Mouse (Mus musculus) neutrophil, adult 5-6 weeks (primary cell): ENCODE measurements around the gene Ccdc177. TPM values are rescaled to one million over a fixed set of nuclear protein-coding genes. Genes with fewer than 3 reads are reported as not detected.
A peak's percentile ranks its signal among the peaks of the same experiment; 100 is the strongest.

Experiments
- ATAC-seq: fragments of 151-379, 151-347 bp; 2 replicates; pipeline ENCODE4 v1.8.0; 2017; ENCODE audit warnings: mild to moderate bottlenecking, moderate TSS enrichment; ENCODE audit not compliant: insufficient number of reproducible peaks, poor library complexity, low FRiP score, severe bottlenecking; ENCODE audit errors: extremely low read depth
- total RNA-seq: library from RNA; stranded (forward); fragments of 200-1000 nt; gene quantifications from 2 replicates; pipeline ENCODE4 v1.2.3, GENCODE M21; 2017

Gene Ccdc177
- total RNA-seq, 1 experiment from 2014 or later = not detected

DNA sequence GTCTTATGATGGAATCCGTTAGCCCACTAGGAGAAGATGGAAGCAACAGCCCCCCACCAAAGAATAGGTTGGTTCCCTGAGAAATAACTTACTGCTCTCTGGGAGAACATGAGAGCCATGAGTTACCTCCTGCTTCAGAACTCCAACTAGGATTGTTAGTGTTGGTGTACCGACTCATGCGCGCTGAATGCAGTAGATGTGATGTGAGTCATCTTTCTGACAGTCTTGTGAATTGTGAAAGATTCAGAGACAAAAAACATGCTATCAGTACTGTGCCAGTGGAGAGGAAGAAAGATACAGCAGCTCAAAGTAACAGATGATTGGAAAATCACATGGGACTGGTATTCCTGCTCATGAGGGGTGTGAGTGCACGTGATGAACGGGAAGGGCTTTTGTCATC is 8.9 kb downstream of the Ccdc177 start:
- no peak for ATAC-seq

GRCm38 (mm10) chr12:80746031-80746813 is 14.3 kb downstream of the Ccdc177 start:
- no peak for ATAC-seq

DNA sequence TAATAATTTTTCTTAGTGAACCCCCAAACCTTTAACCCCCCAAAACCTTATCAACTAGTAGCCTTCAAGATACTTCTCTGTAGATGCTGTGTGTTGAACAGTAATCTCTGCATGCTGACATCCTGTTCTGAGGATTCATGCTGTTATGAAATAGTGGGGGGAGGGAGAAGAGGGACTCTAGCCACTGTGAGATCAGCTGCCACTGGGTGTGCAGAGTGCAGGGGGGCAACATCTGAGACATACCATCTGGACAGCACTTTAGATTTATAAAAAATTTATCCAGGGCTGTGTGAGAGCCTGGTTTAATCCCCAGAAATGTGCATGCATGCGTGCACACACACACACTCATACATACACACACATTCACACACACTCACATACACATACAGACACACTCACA is 15.9 kb downstream of the Ccdc177 start:
- ATAC-seq = no peak

DNA sequence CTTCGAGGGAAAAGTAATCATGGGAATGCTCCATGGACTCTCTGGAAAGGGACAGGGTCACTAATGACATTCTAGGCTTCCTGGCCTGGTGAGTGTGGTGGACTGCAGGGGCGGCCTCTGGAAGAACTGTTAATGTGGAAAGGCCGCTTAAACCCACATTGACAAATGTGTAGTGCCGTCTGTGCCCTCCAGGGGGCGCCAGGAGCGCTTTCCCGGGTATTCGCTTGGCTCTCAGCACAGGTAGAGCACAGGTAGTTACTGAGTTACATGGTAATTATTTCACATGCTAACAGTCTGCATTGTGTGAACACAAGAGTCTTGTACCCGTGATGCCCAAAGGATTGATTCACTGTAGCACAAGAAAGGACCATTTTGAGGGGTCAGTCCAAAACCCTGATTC is 21.0 kb downstream of the Ccdc177 start:
- no peak for ATAC-seq

GRCm38 (mm10) chr12:80737283-80737600 is 23.2 kb downstream of the Ccdc177 start:
- no peak for ATAC-seq

GRCm38 (mm10) chr12:80736464-80737282 is 23.8 kb downstream of the Ccdc177 start:
- no peak for ATAC-seq

DNA sequence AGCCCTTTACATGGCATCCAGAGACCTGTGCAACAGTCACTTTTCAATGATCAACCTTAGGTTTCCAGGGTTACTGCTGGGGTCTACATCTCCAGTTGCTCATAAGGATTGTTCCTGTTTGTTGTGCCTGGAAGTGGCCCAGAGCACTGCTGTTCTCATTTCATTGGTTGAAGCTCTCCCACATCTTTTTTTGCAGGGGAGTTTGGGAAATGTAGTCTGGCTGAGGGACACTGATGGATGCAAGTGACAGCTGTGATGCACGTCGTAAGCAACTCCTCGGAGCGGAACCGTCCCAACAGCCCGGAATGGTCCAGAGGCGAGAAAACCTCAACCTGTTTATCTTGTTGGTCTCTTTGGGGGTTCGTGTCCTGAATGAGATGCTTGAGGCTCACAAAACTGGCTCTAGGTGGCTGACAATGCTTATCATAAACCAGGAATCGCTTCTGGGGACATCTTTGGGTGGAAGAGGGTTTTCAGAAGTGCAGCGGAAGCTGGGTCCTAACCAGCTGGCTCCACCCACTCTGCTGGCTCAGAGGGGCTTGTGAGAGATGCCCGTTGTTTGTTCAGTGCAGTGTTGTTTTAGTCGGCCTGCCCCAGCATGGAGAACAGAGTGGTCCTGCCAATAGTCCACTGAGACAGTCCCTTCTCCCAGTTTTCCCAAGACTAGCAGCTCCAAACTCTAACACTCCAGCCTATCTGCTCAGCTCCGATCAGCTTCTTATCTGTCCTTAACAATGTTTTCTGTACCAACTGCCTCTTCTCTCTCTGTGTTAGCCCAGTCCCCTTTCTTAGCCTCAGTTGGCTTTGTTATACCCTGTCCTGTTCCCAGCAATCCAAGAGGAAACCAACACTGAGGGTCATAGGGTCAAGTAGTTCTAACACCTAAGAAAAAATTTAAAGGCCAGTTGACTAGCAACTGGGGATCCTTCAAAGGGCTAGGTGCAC is 25.7 kb downstream of the Ccdc177 start:
- no peak for ATAC-seq

- ATAC-seq = no peak
These were observed 29.9 kb downstream of the Ccdc177 start for GRCm38 (mm10) chr12:80730567-80730966.

DNA sequence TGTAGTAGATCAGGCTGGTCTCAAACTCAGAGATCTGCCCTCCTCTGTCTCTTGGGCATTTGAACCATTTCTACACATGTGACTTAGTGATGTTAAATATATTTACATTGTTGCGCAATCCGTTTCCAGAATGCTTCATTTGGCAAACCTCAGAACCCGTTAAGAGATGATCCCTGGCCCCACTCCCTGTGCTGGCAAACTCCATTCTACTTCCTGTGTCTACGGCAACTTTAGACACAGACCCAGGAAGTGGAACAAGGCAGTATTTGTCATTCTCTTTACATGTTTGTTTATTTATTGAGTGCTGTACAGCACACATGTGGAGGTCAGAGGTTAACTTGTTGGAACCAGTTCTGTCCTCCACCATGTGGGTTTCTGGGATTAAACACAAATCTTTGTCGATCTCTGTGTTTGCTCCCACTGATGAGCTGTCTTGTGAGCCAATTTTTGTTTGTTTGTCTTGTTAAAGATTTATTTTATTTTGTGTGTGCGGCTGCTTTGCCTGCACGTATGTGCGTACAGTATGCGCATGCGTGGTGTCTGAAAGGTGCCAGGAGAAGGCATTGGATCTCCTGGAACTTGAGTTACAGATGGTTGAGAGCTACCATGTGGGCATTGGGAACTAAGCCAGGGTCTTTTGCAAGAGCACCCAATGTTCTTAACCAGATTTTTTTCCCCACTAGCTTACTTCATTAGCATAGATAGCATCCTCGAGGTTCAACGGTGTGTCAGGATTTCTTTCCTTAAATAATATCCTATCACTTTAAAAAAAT is 30.5 kb downstream of the Ccdc177 start:
- no peak for ATAC-seq

GRCm38 (mm10) chr12:80728814-80729213 is 31.7 kb downstream of the Ccdc177 start:
- ATAC-seq = no peak

DNA sequence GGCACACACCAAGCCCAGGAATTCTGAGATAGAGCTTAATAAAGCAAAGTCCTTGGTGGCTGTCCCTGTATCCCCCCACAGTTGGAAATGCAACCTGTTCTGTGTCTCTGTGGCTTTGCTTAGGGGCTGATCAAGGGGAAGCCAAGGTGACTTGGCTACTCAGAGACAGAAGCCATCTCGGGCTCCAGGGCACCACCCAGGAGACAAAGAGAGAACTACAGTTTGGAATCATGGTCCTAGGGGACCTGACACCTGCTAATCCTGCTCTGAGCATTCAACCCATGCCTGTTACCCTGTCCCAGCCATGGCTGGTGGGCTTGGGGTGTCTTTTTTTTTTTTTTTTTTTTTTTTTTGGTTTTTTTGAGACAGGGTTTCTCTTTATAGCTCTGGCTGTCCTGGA is 32.3 kb downstream of the Ccdc177 start:
- no peak for ATAC-seq

DNA sequence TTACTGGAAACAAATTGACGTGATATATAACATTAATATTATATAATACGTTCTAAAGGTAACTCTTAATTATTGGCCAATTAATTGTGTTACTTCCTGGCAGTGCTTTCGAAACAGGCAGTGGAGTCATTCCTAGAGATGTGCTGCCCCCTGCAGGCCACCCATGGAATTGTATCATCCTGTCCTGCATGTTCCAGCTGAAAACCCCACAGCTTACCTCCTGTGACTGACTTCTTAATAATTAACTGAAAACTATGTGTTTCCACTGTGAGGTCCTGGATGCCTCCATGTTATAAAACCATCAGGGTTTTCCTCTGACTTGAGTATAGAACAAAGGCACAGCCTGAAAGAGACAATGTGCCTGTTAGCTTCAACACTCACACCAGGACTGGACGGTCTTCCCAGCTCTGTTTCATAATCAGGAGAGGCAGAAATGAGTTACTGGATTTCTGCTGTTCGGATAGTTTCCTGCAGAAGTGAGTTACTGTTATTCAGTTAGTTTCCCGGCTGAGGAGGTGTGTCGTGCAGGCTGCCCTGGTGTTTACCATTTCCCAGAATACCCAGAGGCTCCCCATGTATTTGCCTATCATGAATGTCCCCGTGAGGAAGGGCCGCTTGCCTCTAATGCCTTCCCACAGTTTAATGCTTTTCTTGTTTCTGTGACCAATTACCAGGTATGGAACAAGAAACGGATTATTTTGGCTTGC is 35.5 kb downstream of the Ccdc177 start:
- ATAC-seq = peak; percentile 53; the same call in 1 of the 2 replicates

DNA sequence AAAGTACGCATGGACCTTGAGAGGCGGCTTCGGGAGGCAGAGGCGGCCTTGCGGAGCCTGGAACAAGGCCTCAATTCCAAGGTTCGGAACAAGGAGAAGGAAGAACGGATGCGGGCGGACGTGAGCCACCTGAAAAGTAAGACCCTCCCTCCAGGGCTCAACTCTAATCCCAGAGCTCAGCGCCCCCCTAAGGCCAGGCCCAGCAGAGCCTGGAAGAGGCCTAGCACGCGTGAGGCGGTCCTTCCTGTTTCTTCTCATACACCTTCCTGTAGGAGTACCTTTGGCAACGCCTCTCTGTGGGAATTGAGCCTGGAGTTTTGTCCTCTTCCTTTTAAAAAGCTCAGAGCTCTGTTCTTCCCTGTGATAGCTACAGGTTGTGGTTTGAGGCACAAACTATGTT is 39.0 kb downstream of the Ccdc177 start:
- no peak for ATAC-seq

DNA sequence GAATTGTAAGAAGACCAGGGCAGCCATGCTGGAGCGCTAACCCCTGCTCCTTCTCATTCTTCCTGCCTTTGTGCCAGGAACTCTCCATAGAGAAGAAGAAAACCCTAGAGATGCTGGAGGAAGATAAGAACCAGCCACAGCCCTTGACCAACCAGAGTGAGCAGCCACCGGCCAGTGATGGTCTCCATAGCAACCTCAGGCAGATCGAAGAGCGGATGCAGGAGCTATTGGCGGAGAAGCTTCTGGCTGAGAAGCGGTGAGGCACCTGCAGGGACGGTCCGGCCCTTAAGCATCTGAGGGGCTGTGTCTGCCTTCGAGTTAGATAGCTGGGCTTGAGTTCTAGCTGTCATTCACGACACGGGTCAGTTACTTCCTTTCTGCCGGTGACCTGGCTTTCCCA is 40.0 kb downstream of the Ccdc177 start:
- no peak for ATAC-seq

- no peak for ATAC-seq
These were observed 41.3 kb downstream of the Ccdc177 start for GRCm38 (mm10) chr12:80719141-80719540.

DNA sequence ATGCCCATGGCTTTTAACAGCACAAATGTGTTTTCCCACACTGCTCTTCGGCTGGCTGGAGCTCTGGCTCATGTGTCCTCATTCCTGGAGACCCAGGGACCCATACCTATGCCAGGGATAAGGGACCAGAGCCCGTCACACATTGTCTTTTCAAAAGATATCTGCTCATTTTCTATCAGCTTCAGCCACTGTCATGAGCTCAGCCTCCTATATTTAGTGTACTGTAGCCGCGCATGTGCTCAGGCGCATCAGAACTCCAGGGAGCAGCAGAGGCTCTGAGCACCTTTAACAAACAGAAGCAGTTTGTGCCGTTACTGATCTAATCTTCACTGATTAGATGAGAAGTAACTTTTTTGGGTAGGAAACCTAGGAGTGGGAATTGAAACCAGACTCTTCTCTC is 44.6 kb downstream of the Ccdc177 start:
- ATAC-seq = no peak

GRCm38 (mm10) chr12:80706915-80707604 is 53.4 kb downstream of the Ccdc177 start:
- no peak for ATAC-seq
